Mouse (Mus musculus) frontal cortex, postnatal 25 days (tissue): ENCODE results near the gene Wrap73.

Experiments
- DNase-seq, 2 experiments: peaks; one replicate each; pipeline ENCODE4 v3.0.0; 2022; ENCODE audit warnings: low spot score in 2 of 2

The Wrap73 gene

GRCm38 (mm10) chr4:154142211-154143040 lies at the start of gene Wrap73:
Gene Wrap73, plus strand, starts transcription at chr4:154142372.
- peak; percentile 71 to 85 for DNase-seq

- DNase-seq: peak in 1 of 2 experiments; percentile 25
Measured at GRCm38 (mm10) chr4:154093210-154093609, 49.0 kb upstream of the Wrap73 start.

DNA sequence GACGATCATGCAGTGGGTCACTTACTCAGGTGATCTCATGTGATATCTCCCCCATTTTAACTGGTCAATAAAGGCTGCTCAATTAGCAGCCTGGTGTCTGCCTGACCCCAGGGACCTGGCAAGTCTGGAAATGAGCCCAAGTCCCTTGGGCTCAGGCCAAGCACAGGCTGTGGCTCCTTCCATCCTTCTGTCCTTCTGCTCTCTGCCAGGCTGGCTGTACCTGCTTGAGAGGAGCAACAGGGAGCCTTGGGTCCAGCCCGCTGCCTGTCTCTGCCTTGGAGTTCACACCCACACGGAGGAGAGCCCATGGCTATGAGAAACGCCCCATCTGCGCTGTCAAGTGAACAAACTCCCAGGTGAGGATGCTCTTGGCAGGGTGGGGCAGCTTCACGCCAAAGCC lies 46.1 kb upstream of the Wrap73 start:
- DNase-seq: no peak

DNA sequence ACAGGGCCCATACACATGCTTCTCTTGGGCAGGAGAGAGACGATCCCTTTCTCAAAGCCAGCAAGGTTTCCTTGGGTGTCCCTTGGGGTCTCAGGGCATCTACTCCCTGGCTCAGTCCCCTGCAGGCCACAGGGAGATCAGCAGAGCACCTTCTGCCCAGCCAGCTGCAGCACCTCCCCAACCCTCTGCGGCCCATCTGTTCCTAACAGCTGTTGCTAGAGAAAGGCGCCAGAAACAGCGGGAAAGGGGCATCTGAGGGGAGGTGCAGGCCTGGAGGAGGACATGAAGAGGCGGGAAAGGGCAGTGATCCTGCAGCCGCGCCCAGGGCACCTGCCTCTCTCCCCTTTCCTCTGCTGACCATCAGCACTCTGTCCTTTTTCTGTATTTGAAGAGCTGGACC lies 42.8 kb upstream of the Wrap73 start:
- DNase-seq: no peak

DNA sequence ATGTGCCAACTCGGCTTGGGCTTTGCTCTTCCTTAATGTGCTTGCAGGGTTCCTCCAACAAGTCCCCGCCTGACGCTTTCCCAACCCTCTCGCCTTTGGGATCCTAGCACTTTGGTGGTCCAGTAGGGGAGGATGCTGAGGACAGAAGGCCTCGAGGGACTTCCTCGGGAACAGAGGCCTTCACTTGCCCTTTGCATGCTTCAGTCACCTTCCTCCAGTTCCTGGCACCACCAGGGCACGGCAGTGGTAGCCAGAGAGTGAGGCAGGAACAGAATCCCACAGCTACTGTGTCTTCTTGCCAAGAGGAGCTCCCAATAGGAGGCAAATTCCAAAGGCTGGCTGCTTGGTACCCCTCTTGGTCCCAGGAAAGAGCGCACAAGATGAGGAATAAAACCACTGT lies 38.8 kb upstream of the Wrap73 start:
- DNase-seq: no peak

GRCm38 (mm10) chr4:154103912-154104311 lies 38.3 kb upstream of the Wrap73 start:
- DNase-seq: no peak

DNA sequence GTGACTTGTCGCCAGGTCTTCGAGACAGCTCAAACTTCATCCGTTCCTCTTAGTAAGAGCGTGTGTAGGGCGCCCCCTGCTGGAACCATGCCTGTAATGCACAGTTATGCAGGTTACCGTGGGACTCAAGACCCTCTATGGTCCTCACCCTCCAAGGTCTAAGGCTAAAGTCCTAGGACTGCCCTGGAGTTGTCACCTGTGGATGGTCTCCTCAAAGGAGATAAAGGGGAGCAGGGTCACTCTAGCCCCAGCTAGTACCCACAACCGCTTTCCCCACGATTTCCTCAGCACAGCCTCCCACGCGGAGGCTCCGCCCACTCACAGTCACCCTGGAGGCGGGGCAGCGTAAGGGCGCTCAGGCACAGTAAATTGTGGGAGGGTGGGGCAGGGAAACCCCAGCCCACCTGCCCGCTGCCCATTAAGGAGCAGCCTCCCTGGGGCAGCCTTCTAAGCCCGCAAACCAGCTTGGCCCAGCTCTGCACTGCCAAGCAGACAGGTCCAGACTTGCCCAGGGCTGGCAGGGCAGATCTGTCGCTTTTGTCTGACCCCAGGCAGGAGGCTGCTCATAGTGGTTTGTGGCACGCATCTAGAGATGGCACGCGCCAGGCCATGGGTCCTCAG lies 36.7 kb upstream of the Wrap73 start:
- peak; percentile 48 to 51 for DNase-seq

- DNase-seq: no peak
Measured at GRCm38 (mm10) chr4:154106497-154107061, 35.6 kb upstream of the Wrap73 start.

DNA sequence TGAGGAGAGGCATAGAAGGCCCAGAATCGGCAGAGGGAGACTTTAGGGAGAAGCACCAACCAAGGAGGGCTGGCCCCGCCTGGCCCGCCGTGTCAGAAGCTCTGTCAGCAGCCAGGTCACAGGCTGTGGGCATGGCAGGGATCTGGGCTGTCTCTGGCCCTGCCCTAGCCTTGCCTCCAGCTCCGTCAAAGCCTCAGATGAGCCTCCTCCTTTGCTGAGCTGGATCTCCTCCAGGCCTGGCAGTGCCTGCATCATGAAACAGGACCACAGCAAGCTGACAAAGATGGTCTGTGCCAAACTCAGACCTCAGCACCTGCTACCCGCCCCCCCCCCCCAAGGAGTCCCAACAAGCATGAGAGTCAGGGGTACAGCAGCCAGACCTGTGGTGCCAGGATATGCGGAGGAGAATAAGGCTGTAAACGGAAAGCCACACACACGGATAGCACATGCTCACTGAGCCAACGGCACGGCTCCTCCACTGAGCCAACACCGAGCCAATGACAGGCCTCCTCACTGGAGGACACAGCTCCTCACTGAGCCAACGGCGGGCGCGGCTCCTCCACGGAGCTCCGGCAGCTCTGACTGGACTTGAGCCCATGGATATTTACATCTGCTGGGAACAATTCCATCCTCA lies 32.8 kb upstream of the Wrap73 start:
- DNase-seq: no peak

DNA sequence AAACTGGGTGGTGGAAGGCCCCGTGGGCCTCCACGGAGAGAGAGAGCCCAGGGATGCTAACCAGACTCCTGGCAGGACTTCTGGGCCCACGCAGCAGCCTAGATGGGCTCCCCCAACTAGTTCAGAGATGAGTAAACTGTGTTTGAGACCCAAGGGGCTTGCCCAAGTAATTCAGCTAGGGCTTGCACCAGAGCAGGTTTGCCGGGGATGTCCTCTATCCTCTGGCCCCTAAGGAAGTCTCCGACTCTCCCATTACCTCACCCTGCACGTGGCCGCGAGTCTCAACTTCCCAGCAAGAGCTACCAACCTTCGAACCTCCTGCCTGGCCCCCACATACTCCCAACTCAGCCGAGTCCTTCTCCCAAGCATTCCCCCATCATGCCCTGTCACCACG lies 32.3 kb upstream of the Wrap73 start:
- DNase-seq: no peak

DNA sequence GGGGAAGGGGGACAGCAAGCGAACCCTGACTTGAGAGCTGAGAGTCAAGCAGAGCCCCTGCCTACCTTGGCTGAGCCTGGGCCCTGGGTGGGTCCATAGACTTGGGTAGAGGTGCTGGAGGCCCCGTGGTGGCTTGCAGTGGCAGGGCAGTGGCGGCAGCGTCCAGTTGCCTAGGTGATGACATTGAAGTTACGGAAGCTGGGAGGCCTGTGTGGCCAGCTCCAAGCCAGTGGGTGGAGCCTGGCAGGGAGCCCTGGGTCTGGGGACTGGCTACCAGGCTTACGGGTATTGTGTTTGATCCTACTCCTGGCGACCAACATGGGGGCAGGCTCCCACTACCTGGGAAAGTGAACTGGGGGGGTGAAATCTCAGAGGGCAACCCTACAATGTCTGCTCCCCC lies 25.8 kb upstream of the Wrap73 start:
- no peak for DNase-seq

DNA sequence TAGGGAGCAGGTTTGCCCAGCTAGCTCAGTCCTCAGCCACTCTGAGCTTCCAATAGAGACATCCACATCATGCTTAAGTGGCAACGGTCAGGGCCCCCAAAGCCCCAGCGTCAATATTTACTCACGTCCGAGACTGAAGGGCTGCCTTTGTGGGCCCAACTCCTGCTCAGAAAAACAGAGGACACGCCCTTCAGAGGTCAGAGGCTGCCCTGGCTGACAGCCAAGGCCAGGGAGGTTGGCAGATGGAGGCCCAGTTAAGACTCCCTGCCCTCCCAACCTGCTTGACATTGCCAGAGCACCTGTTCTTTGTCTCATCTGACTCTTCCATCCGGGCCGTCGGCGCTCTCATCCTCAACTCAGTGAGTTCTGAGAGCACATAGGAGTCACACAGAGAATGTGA lies 23.4 kb upstream of the Wrap73 start:
- DNase-seq: no peak

DNA sequence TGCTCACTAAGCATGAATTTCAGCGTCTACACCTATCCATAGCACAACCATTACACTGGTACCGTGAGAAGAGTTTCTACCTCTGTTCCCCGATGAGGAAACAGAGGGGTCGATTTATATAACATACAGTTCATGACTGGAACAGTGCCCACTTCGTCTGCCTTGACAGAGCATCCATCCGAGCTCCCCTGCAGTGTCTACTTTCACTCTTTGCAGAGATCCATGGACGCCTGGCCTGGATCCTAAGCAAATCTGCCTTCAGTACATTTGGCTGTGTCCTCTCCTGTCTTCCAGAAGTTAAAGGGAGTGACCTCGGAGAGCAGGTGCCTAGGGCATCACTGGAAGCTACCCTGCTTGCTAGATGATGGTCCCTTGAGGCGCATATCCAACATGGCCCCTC lies 23.0 kb upstream of the Wrap73 start:
- DNase-seq: no peak

GRCm38 (mm10) chr4:154121800-154122199 lies 20.4 kb upstream of the Wrap73 start:
- DNase-seq: no peak

- no peak for DNase-seq
Measured at GRCm38 (mm10) chr4:154122374-154122773, 19.8 kb upstream of the Wrap73 start.

- DNase-seq: no peak
Measured at GRCm38 (mm10) chr4:154123553-154123952, 18.6 kb upstream of the Wrap73 start.

DNA sequence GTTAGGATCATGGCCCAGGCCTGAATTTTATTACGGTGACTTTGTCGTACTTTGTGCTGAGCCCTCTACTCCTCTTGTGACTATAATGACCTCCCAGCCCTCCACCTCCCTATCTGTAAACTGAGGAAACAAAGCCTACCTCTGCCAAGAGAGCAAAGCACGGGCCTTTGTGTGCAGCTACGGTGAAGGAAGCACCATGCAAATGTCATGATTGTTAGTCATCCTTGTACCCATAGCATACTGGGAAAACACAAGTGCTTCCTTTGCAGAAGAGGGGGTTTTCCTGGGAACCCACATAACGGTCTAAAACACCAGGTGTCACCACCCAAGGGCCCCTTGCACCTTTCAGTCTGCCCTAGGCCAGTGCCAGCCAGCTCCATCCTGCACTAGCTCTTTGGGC lies 17.0 kb upstream of the Wrap73 start:
- no peak for DNase-seq

DNA sequence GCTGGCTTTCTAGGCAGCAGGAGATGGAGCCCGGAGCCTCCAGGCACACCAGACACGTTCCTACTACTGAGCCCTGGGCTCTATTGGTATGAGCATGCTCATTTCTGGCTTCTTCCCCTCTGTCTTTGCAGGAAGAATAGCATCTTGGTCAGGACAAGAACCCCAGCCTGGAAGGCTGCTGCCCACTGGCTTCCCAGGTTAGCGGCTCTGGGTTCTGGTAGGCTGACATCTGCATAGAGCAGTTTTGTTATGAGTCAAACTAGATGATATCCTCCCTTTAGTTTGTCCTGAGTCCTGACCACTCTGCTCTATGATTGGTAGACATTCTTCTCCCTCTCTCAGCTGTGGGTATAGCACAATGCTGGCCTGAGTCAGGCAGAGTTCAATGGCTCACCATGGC lies 14.9 kb upstream of the Wrap73 start:
- no peak for DNase-seq

DNA sequence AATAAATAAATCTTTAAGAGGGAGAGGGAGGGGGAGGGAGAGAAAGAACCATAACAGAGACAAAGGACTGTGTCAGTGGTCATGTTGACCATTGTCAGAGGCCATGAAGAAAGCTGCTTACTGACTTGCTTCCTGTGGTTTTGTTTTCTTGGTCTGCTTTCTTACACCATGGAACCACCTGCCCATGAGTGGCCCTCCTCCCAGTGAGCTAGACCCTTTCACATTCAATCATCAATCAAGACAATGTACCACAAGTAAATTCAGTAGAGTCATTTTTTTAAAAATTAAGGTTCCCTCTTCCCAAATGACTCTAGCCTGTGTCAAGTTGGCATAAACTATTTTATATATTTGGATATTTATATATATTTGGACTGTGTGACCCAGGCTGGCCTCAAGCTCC lies 12.2 kb upstream of the Wrap73 start:
- DNase-seq: no peak

GRCm38 (mm10) chr4:154131894-154132293 lies 10.3 kb upstream of the Wrap73 start:
- DNase-seq: no peak

- DNase-seq: no peak
Measured at GRCm38 (mm10) chr4:154134803-154135202, 7.4 kb upstream of the Wrap73 start.

GRCm38 (mm10) chr4:154137139-154137538 lies 5.0 kb upstream of the Wrap73 start:
- DNase-seq: no peak
